Mouse (Mus musculus) CD4-positive, CD25-positive, alpha-beta regulatory T cell, adult 9 weeks (primary cell): Measurements from ENCODE around the gene H2al1e. TPM values are rescaled to one million over a fixed set of nuclear protein-coding genes. Genes with fewer than 3 reads are reported as not detected.

Source experiments
- polyA plus RNA-seq: library from polyadenylated mRNA; unstranded; fragments of 100-300 nt; shearing (Covaris generic); gene quantifications from one replicate; pipeline ENCODE4 v1.2.1, GENCODE M21; 2017

H2al1e gene
- polyA plus RNA-seq, result not detected

DNA sequence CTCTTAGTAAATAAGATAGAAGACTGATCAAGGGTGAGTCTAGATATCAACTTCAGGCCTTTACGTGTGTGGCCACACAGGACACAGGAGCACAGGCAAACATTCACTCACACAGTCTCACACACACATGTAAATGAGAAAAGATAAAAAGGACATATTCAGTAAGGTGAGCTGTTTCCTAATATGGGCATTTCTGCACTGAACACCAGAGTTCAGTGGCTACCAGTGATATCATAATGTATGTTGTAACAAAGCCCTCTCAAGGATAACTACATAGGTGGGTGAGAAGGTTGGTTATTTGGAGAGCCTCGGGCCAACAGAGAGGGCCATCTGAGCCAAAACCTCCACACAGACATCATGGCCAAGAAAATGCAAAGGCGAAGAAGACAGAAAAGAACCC, at the start of gene H2al1e:
Gene H2al1e (plus strand): TSS at position 301 of the 400 bp plus-strand sequence.

DNA sequence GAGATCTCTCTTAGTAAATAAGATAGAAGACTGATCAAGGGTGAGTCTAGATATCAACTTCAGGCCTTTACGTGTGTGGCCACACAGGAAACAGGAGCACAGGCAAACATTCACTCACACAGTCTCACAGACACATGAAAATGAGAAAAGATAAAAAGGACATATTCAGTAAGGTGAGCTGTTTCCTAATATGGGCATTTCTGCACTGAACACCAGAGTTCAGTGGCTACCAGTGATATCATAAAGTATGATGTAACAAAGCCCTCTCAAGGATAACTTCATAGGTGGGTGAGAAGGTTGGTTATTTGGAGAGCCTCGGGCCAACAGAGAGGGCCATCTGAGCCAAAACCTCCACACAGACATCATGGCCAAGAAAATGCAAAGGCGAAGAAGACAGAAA, 12.8 kb upstream of the H2al1e start, which contains the start of gene H2al1a:
Gene H2al1a (plus strand): TSS at position 301 of the 400 bp plus-strand sequence.

DNA sequence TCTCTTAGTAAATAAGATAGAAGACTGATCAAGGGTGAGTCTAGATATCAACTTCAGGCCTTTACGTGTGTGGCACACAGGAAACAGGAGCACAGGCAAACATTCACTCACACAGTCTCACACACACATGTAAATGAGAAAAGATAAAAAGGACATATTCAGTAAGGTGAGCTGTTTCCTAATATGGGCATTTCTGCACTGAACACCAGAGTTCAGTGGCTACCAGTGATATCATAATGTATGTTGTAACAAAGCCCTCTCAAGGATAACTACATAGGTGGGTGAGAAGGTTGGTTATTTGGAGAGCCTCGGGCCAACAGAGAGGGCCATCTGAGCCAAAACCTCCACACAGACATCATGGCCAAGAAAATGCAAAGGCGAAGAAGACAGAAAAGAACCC, 9.6 kb upstream of the H2al1e start, which contains the start of gene H2al1b:
Gene H2al1b (plus strand): TSS at position 301 of the 400 bp plus-strand sequence.

DNA sequence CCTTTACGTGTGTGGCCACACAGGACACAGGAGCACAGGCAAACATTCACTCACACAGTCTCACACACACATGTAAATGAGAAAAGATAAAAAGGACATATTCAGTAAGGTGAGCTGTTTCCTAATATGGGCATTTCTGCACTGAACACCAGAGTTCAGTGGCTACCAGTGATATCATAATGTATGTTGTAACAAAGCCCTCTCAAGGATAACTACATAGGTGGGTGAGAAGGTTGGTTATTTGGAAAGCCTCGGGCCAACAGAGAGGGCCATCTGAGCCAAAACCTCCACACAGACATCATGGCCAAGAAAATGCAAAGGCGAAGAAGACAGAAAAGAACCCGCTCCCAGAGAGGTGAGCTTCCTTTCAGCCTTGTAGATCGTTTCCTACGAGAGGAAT, 6.4 kb upstream of the H2al1e start, which contains the start of gene H2al1c:
Gene H2al1c (plus strand): TSS at position 301 of the 400 bp plus-strand sequence.

DNA sequence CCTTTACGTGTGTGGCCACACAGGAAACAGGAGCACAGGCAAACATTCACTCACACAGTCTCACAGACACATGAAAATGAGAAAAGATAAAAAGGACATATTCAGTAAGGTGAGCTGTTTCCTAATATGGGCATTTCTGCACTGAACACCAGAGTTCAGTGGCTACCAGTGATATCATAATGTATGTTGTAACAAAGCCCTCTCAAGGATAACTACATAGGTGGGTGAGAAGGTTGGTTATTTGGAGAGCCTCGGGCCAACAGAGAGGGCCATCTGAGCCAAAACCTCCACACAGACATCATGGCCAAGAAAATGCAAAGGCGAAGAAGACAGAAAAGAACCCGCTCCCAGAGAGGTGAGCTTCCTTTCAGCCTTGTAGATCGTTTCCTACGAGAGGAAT, 3.2 kb upstream of the H2al1e start, which contains the start of gene H2al1d:
Gene H2al1d (plus strand): TSS at position 301 of the 400 bp plus-strand sequence.

DNA sequence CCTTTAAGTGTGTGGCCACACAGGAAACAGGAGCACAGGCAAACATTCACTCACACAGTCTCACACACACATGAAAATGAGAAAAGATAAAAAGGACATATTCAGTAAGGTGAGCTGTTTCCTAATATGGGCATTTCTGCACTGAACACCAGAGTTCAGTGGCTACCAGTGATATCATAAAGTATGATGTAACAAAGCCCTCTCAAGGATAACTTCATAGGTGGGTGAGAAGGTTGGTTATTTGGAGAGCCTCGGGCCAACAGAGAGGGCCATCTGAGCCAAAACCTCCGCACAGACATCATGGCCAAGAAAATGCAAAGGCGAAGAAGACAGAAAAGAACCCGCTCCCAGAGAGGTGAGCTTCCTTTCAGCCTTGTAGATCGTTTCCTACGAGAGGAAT, 3.1 kb downstream of the H2al1e start, which contains the start of gene H2al1f:
Gene H2al1f (plus strand): TSS at position 301 of the 400 bp plus-strand sequence.

DNA sequence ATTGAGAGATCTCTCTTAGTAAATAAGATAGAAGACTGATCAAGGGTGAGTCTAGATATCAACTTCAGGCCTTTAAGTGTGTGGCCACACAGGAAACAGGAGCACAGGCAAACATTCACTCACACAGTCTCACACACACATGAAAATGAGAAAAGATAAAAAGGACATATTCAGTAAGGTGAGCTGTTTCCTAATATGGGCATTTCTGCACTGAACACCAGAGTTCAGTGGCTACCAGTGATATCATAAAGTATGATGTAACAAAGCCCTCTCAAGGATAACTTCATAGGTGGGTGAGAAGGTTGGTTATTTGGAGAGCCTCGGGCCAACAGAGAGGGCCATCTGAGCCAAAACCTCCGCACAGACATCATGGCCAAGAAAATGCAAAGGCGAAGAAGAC, 6.2 kb downstream of the H2al1e start, which contains the start of gene H2al1g:
Gene H2al1g (plus strand): TSS at position 301 of the 400 bp plus-strand sequence.

DNA sequence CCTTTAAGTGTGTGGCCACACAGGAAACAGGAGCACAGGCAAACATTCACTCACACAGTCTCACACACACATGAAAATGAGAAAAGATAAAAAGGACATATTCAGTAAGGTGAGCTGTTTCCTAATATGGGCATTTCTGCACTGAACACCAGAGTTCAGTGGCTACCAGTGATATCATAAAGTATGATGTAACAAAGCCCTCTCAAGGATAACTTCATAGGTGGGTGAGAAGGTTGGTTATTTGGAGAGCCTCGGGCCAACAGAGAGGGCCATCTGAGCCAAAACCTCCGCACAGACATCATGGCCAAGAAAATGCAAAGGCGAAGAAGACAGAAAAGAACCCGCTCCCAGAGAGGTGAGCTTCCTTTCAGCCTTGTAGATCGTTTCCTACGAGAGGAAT, 9.5 kb downstream of the H2al1e start, which contains the start of gene H2al1h:
Gene H2al1h (plus strand): TSS at position 301 of the 400 bp plus-strand sequence.

DNA sequence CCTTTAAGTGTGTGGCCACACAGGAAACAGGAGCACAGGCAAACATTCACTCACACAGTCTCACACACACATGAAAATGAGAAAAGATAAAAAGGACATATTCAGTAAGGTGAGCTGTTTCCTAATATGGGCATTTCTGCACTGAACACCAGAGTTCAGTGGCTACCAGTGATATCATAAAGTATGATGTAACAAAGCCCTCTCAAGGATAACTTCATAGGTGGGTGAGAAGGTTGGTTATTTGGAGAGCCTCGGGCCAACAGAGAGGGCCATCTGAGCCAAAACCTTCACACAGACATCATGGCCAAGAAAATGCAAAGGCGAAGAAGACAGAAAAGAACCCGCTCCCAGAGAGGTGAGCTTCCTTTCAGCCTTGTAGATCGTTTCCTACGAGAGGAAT, 12.6 kb downstream of the H2al1e start, which contains the start of gene H2al1i:
Gene H2al1i (plus strand): TSS at position 301 of the 400 bp plus-strand sequence.

DNA sequence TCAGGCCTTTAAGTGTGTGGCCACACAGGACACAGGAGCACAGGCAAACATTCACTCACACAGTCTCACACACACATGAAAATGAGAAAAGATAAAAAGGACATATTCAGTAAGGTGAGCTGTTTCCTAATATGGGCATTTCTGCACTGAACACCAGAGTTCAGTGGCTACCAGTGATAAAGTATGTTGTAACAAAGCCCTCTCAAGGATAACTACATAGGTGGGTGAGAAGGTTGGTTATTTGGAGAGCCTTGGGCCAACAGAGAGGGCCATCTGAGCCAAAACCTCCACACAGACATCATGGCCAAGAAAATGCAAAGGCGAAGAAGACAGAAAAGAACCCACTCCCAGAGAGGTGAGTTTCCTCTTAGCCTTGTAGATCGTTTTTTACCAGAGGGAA, 15.8 kb downstream of the H2al1e start, which contains the start of gene H2al1j:
Gene H2al1j (plus strand): TSS at position 301 of the 400 bp plus-strand sequence.

Other genes with a start within 250 kb of the H2al1e start
- not detected for gene H2al1a, start 12.7 kb upstream of the H2al1e start, polyA plus RNA-seq
- not detected for gene H2al1b, start 9.5 kb upstream of the H2al1e start, polyA plus RNA-seq
- gene H2al1c, start 6.3 kb upstream of the H2al1e start, polyA plus RNA-seq, result not detected
- gene H2al1d, start 3.1 kb upstream of the H2al1e start, polyA plus RNA-seq, result not detected
- not detected for gene H2al1f, start 3.2 kb downstream of the H2al1e start, polyA plus RNA-seq
- gene H2al1g, start 6.3 kb downstream of the H2al1e start, polyA plus RNA-seq, result not detected
- not detected for gene H2al1h, start 9.6 kb downstream of the H2al1e start, polyA plus RNA-seq
- not detected for gene H2al1i, start 12.7 kb downstream of the H2al1e start, polyA plus RNA-seq
- not detected for gene H2al1j, start 15.9 kb downstream of the H2al1e start, polyA plus RNA-seq